8 mouse cellular contexts compared by ENCODE assay signal in the genomic region with DNA sequence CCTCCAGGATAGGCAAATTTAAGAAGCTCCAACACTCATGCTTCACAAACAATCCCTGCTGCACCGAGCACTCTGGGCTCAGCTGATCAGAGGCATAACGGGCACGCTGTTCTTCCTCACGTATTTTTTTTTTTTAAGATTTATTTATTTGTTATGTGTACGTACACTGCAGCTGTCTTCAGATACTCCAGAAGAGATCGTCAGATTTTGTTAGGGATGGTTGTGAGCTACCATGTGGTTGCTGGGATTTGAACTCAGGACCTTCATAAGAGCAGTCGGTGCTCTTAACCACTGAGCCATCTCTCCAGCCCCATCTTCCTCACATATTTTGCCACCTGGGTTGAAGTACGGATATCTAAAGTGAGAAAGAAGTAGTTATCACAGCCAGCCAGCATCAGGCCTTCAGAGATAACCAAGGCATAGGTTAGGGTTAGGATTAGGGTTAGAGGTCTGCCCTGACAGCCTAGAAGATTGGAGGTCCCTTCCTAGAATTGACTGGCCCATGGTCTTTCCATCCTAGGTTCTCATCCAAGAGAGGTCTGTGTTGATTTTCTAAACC. TPM values are rescaled to one million over a fixed set of nuclear protein-coding genes. Genes with fewer than 3 reads are reported as not detected.
A peak's percentile ranks its signal among the peaks of the same experiment; 100 is the strongest.
DNase-seq lines count a peak whose midpoint lies in the region; ATAC-seq and TF ChIP-seq lines count a peak whose summit lies in the region.

A gene (minus strand): TSS at position 51 of the 559 bp plus-strand sequence.

- H3K9ac ChIP-seq in embryonic facial prominence, embryonic 14.5 days (ENCODE audit: low read depth, low read length) = peak within 1 kb of the TSS; percentile 57
- no peak within 1 kb of the TSS; the same call in 1 of the 2 replicates for H3K9ac ChIP-seq in intestine, postnatal 0 days (ENCODE audit: low read depth, low read length)
- H3K9ac ChIP-seq in midbrain, embryonic 13.5 days (replicated peaks) = peak within 1 kb of the TSS; percentile 61

- 87% methylated on average over 8 of the region's 8 CpGs for WGBS in embryonic facial prominence, embryonic 14.5 days
- WGBS in intestine, postnatal 0 days = 83% methylated on average over 8 of the region's 8 CpGs
- 91% methylated on average over 8 of the region's 8 CpGs for WGBS in midbrain, embryonic 13.5 days

- ATAC-seq in embryonic facial prominence, embryonic 14.5 days (ENCODE audit: low read depth) = no peak
- no peak for ATAC-seq in intestine, postnatal 0 days
- ATAC-seq in midbrain, embryonic 13.5 days = no peak

- no peaks in the 10 kb centered on the region for H3K27me3 ChIP-seq in embryonic facial prominence, embryonic 14.5 days (replicated peaks; ENCODE audit: control insufficient read depth, insufficient read depth, low read length)
- no peaks in the 10 kb centered on the region for H3K27me3 ChIP-seq in intestine, postnatal 0 days (replicated peaks; ENCODE audit: control insufficient read depth, insufficient read depth, low read length)
- no peaks in the 10 kb centered on the region for H3K27me3 ChIP-seq in midbrain, embryonic 13.5 days

- peak within 1 kb of the TSS; percentile 34 for H3K4me3 ChIP-seq in embryonic facial prominence, embryonic 14.5 days (ENCODE audit: low read depth, low read length)
- H3K4me3 ChIP-seq in intestine, postnatal 0 days (ENCODE audit: low read depth, low read length) = peak within 1 kb of the TSS; percentile 40
- H3K4me3 ChIP-seq in midbrain, embryonic 13.5 days (replicated peaks) = peak within 1 kb of the TSS; percentile 32

- no peak within 1 kb of the TSS for H3K27ac ChIP-seq in embryonic facial prominence, embryonic 14.5 days (replicated peaks; ENCODE audit: low read depth, low read length)
- H3K27ac ChIP-seq in intestine, postnatal 0 days (ENCODE audit: low read depth, low read length) = no peak within 1 kb of the TSS
- H3K27ac ChIP-seq in midbrain, embryonic 13.5 days = peak within 1 kb of the TSS; percentile 19; the same call in 1 of the 2 replicates

- H3K36me3 ChIP-seq in embryonic facial prominence, embryonic 14.5 days (ENCODE audit: control insufficient read depth, insufficient read depth, low read length) = peaks cover 18% of the 10 kb centered on the region
- peaks cover 8% of the 10 kb centered on the region; the same call in 1 of the 2 replicates for H3K36me3 ChIP-seq in intestine, postnatal 0 days (ENCODE audit: control insufficient read depth, insufficient read depth)
- H3K36me3 ChIP-seq in midbrain, embryonic 13.5 days = peaks cover 14% of the 10 kb centered on the region

- TF ChIP-seq CTCF in intestine, postnatal 0 days (IDR thresholded peaks at IDR 0.05; ENCODE audit: low read depth) = no peak

- H3K4me2 ChIP-seq in embryonic facial prominence, embryonic 14.5 days (ENCODE audit: low read depth, low read length) = peak within 1 kb of the TSS; percentile 61
- H3K4me2 ChIP-seq in intestine, postnatal 0 days (replicated peaks; ENCODE audit: low read depth) = peak within 1 kb of the TSS; percentile 87
- peak within 1 kb of the TSS; percentile 59 for H3K4me2 ChIP-seq in midbrain, embryonic 13.5 days (replicated peaks)

- DNase-seq in layer of hippocampus, adult 18-20 months (ENCODE audit: low spot score in 2 of 2) = no peak
- DNase-seq in layer of hippocampus, adult 9-10 months (ENCODE audit: low spot score) = no peak
- DNase-seq in embryonic facial prominence, embryonic 14.5 days (ENCODE audit: low spot score) = no peak
- no peak for DNase-seq in cerebellum, adult 9-10 months
- no peak for DNase-seq in cerebellum, adult 8-10 months
- no peak for DNase-seq in thymus, postnatal 14 days

- H3K9me3 ChIP-seq in embryonic facial prominence, embryonic 14.5 days (ENCODE audit: control insufficient read depth, low read length) = no peaks in the 10 kb centered on the region
- no peaks in the 10 kb centered on the region for H3K9me3 ChIP-seq in intestine, postnatal 0 days (ENCODE audit: control insufficient read depth)
- H3K9me3 ChIP-seq in midbrain, embryonic 13.5 days = no peaks in the 10 kb centered on the region

- H3K4me1 ChIP-seq in embryonic facial prominence, embryonic 14.5 days (ENCODE audit: control insufficient read depth, insufficient read depth, low read length) = peaks cover 16% of the 10 kb centered on the region
- peaks cover 15% of the 10 kb centered on the region for H3K4me1 ChIP-seq in intestine, postnatal 0 days (replicated peaks; ENCODE audit: control insufficient read depth, insufficient read depth, low read length)
- H3K4me1 ChIP-seq in midbrain, embryonic 13.5 days (replicated peaks) = peaks cover 55% of the 10 kb centered on the region

RNA-seq across cellular contexts. Expression of the gene that starts here (rescaled TPM):
- 10 to 100 TPM; 69.7 to 75.6 TPM for total RNA-seq in layer of hippocampus, adult 18-20 months (2021)
- polyA plus RNA-seq in embryonic facial prominence, embryonic 14.5 days (2014; fragmentation: Nextera tagmentation; extraction: Ambion mirVana) = 2.8 and 2.9 TPM in 2 replicates
- polyA plus RNA-seq in intestine, postnatal 0 days (2015; fragmentation: Nextera tagmentation; extraction: Ambion mirVana) = 0.31 and 0.63 TPM in 2 replicates
- 2.9 TPM in 2 replicates for polyA plus RNA-seq in midbrain, embryonic 13.5 days (2015; fragmentation: Nextera tagmentation; extraction: Ambion mirVana)
